Mouse (Mus musculus): Measurements from ENCODE around the gene Cldn6. TPM values are rescaled to one million over a fixed set of nuclear protein-coding genes. Genes with fewer than 3 reads are reported as not detected.

The Cldn6 gene
- polyA plus RNA-seq, 1 experiment from 2014 or later = 0.42 TPM

DNA sequence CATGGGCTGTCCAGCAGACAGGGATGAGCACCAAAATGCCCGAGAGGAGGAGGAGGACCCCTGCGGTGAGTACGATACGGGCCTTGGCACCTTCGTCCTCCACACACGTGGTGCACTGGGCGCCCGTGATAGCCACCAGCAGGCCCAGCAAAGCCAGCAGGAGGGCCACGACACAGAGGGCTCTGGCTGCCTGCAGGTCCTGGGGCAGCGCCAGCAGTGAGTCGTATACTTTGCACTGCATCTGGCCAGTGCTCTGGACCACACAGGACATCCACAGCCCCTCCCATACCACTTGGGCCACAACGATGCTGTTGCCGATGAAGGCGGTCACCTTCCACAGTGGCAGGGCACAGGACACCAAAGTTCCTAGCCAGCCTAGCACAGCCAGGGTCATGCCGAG, 4.2 kb downstream of the Cldn6 start:
- no peak overlapping the region for H3K4me2 ChIP-seq (ENCODE audit: low read length)
- no peaks in the 10 kb centered on the region for H3K36me3 ChIP-seq (ENCODE audit: control insufficient read depth, insufficient read depth, low read length)
- peaks cover 5 to 6% of the 10 kb centered on the region in 2 experiments; a peak in 2 of 4 replicates for H3K4me1 ChIP-seq (ENCODE audit: control insufficient read depth in 2 of 2, insufficient read depth in 2 of 2, low read length in 2 of 2)
- H3K9me3 ChIP-seq (ENCODE audit: control insufficient read depth, low read length) = no peaks in the 10 kb centered on the region
- no peak overlapping the region for H3K4me3 ChIP-seq (ENCODE audit: control insufficient read depth in 1 of 2, insufficient read depth in 1 of 2, low read depth in 1 of 2, low read length in 2 of 2)
- WGBS = 18% methylated on average over 15 of the region's 15 CpGs
- no peak overlapping the region for H3K9ac ChIP-seq (ENCODE audit: low read length)
- H3K27ac ChIP-seq (replicated peaks in 1 of 2; ENCODE audit: control insufficient read depth in 1 of 2, insufficient read depth in 1 of 2, low read depth in 2 of 2, low read length in 2 of 2) = no peak overlapping the region
- H3K27me3 ChIP-seq (ENCODE audit: control insufficient read depth, insufficient read depth, low read length) = peaks cover 72% of the 10 kb centered on the region
- 0 out of 2 replicates have a peak, but pooled peaks have one; percentile 27 for ATAC-seq (ENCODE audit: insufficient number of reproducible peaks, insufficient read depth, low FRiP score, low read depth)

DNA sequence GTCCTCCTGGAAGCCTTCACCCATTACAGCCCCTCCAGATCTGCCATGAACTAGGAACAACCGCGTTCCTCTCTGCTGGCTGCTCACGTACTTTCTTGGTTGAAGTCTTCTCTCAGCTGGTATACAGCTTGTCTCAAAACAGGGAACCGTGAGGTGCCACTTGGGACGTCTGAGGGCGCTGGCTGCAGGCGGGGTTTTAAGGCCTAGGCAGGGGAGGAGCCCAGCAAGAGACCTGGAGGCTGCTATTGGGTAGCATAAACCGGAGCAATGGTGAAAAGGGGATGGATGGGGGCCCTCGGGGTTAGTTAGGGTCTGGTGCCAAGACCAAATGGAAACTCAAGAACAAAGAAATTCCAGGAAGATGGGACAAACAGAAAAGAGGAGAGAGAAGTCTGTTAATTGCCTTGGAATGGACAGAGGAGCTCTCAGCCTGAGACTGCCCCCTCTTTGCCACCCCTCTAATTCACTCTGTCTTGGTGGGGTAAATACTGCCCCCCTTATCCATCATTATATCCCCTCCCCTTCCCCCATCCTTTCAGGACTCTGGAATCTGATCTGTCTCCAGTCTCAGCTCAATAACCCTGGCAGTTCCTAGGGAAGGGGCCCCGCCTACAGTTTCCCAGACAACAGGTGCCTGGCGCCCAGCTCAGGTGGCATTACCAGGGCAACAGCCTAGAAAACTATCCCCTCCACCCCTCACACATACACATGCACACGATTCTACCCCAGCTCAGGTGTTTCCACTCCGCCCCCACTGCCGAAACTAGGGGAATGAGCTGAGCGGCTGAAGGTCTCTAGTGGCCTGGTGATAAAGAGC, 5.0 kb downstream of the Cldn6 start, which contains the start of gene Cldn9:
Gene Cldn9 (minus strand): TSS at position 171 of the 817 bp plus-strand sequence.
- H3K4me2 ChIP-seq (ENCODE audit: low read length) = no peak within 1 kb of the TSS
- WGBS = 26% methylated on average over 15 of the region's 15 CpGs
- peaks cover 63% of the 10 kb centered on the region for H3K27me3 ChIP-seq (ENCODE audit: control insufficient read depth, insufficient read depth, low read length)
- no peak within 1 kb of the TSS for H3K9ac ChIP-seq (ENCODE audit: low read length)
- no peak within 1 kb of the TSS for H3K4me3 ChIP-seq (ENCODE audit: control insufficient read depth in 1 of 2, insufficient read depth in 1 of 2, low read depth in 1 of 2, low read length in 2 of 2)
- no peaks in the 10 kb centered on the region for H3K36me3 ChIP-seq (ENCODE audit: control insufficient read depth, insufficient read depth, low read length)
- H3K9me3 ChIP-seq (ENCODE audit: control insufficient read depth, low read length) = no peaks in the 10 kb centered on the region
- H3K27ac ChIP-seq (replicated peaks in 1 of 2; ENCODE audit: control insufficient read depth in 1 of 2, insufficient read depth in 1 of 2, low read depth in 2 of 2, low read length in 2 of 2) = no peak within 1 kb of the TSS
- no peak for ATAC-seq (ENCODE audit: insufficient number of reproducible peaks, insufficient read depth, low FRiP score, low read depth)
- peaks cover 5 to 6% of the 10 kb centered on the region in 2 experiments; a peak in 2 of 4 replicates for H3K4me1 ChIP-seq (ENCODE audit: control insufficient read depth in 2 of 2, insufficient read depth in 2 of 2, low read length in 2 of 2)

DNA sequence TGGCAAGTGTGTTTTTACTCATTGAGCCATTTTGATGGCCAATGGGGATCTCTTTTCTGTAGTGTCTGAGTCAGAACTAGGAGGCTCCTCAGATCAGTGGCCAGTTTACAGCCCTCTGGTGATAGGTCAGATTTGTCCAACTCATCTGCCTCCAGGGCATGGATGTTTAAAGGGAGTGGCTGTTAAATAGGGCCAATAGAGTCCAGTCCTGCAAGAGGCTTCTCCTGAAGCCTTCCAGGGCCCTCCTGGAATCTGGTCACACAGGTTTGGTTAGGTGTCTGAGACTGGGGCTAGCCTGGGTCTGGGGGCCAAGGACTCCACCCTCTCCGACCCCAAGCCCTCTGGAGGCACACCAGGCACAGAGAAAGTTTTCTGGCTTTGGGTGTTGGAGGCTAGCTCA, 15.4 kb downstream of the Cldn6 start:
- no peaks in the 10 kb centered on the region for H3K9me3 ChIP-seq (ENCODE audit: control insufficient read depth, low read length)
- H3K27me3 ChIP-seq (ENCODE audit: control insufficient read depth, insufficient read depth, low read length) = peaks cover 31% of the 10 kb centered on the region
- peaks cover 2 to 6% of the 10 kb centered on the region in 2 experiments; a peak in 2 of 4 replicates for H3K4me1 ChIP-seq (ENCODE audit: control insufficient read depth in 2 of 2, insufficient read depth in 2 of 2, low read length in 2 of 2)
- no peak overlapping the region for H3K9ac ChIP-seq (ENCODE audit: low read length)
- H3K4me3 ChIP-seq (ENCODE audit: control insufficient read depth in 1 of 2, insufficient read depth in 1 of 2, low read depth in 1 of 2, low read length in 2 of 2) = no peak overlapping the region
- no peak for ATAC-seq (ENCODE audit: insufficient number of reproducible peaks, insufficient read depth, low FRiP score, low read depth)
- no peak overlapping the region for H3K27ac ChIP-seq (replicated peaks in 1 of 2; ENCODE audit: control insufficient read depth in 1 of 2, insufficient read depth in 1 of 2, low read depth in 2 of 2, low read length in 2 of 2)
- no peak overlapping the region for H3K4me2 ChIP-seq (ENCODE audit: low read length)
- WGBS = 75% methylated on average over 1 of the region's 1 CpGs
- no peaks in the 10 kb centered on the region for H3K36me3 ChIP-seq (ENCODE audit: control insufficient read depth, insufficient read depth, low read length)

DNA sequence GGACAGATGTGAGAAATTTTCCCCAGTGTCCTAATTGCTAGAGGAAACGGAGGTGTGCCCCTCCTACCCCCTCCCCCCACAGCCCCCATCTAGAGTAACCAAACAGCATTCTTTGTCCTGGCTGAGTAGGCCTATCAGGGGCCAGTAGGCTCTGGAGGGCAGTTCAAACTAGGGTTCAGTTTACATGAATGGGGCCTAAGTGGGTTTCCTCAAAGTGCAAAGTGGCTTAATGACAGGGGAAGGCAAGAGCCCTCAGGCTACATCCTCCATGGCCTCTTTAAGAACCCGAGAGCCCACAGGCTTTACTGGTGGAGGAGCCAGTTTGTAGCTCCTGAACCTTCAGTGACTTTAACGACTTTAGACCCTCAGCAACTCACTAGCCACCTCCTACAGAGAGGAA, 16.8 kb downstream of the Cldn6 start:
- H3K9ac ChIP-seq (ENCODE audit: low read length) = no peak overlapping the region
- H3K4me2 ChIP-seq (ENCODE audit: low read length) = no peak overlapping the region
- WGBS = 21% methylated on average over 3 of the region's 3 CpGs
- H3K36me3 ChIP-seq (ENCODE audit: control insufficient read depth, insufficient read depth, low read length) = no peaks in the 10 kb centered on the region
- no peaks in the 10 kb centered on the region for H3K9me3 ChIP-seq (ENCODE audit: control insufficient read depth, low read length)
- H3K27me3 ChIP-seq (ENCODE audit: control insufficient read depth, insufficient read depth, low read length) = peaks cover 34% of the 10 kb centered on the region
- no peak overlapping the region for H3K27ac ChIP-seq (replicated peaks in 1 of 2; ENCODE audit: control insufficient read depth in 1 of 2, insufficient read depth in 1 of 2, low read depth in 2 of 2, low read length in 2 of 2)
- peaks cover 2 to 6% of the 10 kb centered on the region in 2 experiments; a peak in 2 of 4 replicates for H3K4me1 ChIP-seq (ENCODE audit: control insufficient read depth in 2 of 2, insufficient read depth in 2 of 2, low read length in 2 of 2)
- ATAC-seq (ENCODE audit: insufficient number of reproducible peaks, insufficient read depth, low FRiP score, low read depth) = no peak
- no peak overlapping the region for H3K4me3 ChIP-seq (ENCODE audit: control insufficient read depth in 1 of 2, insufficient read depth in 1 of 2, low read depth in 1 of 2, low read length in 2 of 2)

DNA sequence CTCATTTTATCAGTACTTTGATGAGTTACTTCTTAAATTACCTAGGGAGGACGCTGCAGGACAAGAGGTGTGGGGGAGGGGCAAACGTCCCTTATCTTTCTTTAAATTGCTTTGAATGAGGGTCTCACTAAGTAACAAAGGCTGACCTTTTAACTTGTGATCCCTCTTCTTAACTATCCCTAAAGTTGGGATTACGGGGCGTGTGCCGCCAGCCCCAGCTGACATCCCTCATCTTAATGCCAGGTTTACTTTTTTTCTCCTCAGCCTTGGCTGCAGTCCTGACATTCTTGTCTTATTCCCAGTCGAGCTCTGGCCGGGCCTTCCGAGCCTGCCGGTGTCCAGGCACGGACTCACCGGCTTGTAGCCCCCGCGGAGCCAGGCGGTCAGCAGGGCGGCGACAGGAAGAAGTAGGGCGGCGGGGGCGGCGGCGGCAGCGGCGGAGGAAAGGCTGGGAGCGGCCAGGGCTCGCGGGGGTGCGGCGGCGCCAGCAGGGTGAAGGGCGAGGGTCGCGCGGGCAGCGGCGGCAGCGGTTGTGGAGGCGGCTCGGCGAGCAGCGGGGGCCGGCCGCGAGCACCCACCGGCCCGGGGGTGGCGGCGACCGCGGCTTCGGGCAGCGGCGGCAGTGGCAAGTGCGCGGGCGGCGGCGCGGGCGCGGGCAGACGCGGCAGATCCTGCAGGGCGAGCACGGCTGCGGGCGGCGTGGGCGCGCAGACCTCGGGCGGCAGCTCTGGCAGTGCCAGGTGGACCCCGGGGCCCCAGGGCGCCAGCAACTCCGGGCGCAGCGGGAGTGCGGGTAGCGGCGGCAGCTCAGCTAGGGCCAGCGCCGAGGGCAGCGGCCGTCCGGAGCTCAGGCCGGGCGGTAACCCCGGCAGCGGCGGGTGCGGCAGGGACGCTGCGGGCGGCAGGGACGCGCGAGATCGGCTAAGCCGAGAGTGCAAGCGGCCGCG, 20.4 kb downstream of the Cldn6 start:
- Histone ChIP-seq H3K36me3 (ENCODE audit: control insufficient read depth, insufficient read depth, low read length) (no peaks in the 10 kb centered on the region), H3K27ac (replicated peaks in 1 of 2; ENCODE audit: control insufficient read depth in 1 of 2, insufficient read depth in 1 of 2, low read depth in 2 of 2, low read length in 2 of 2) (no peak overlapping the region), H3K4me2 (ENCODE audit: low read length) (peak overlapping the region; percentile 100), H3K4me3 (ENCODE audit: control insufficient read depth in 1 of 2, insufficient read depth in 1 of 2, low read depth in 1 of 2, low read length in 2 of 2) (peak overlapping the region; percentile 60 to 67), H3K27me3 (ENCODE audit: control insufficient read depth, insufficient read depth, low read length) (peaks cover 37% of the 10 kb centered on the region), H3K9ac (ENCODE audit: low read length) (peak overlapping the region; percentile 70), H3K4me1 (ENCODE audit: control insufficient read depth in 2 of 2, insufficient read depth in 2 of 2, low read length in 2 of 2) (peaks cover 2 to 6% of the 10 kb centered on the region in 2 experiments; a peak in 2 of 4 replicates), H3K9me3 (ENCODE audit: control insufficient read depth, low read length) (no peaks in the 10 kb centered on the region)
- under 1% methylated on average over 71 of the region's 101 CpGs for WGBS
- ATAC-seq (ENCODE audit: insufficient number of reproducible peaks, insufficient read depth, low FRiP score, low read depth) = peak; percentile 42; the same call in 1 of the 2 replicates

DNA sequence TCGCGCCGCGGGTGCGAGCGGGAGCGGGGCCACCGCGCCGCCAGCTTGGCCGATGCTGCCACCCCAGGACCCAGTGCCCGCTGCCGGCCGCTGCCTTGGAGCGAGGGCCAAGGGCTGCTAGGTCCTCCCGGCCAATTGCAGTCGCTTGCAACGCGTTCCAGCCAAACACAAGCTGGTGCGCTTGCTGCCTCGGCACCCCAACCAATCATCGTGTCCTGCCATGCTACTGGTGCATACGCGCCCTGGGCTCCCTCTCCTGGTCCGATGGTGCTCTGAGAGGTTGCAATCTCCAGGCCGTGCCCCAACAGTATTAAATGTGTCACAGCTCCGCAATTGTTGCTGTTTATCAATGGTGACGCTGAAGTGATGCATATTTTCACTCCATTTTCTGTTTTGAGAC, 21.0 kb downstream of the Cldn6 start:
- 2% methylated on average over 26 of the region's 28 CpGs for WGBS
- H3K4me2 ChIP-seq (ENCODE audit: low read length) = peak overlapping the region; percentile 100
- peak; percentile 93 for ATAC-seq (ENCODE audit: insufficient number of reproducible peaks, insufficient read depth, low FRiP score, low read depth)

DNA sequence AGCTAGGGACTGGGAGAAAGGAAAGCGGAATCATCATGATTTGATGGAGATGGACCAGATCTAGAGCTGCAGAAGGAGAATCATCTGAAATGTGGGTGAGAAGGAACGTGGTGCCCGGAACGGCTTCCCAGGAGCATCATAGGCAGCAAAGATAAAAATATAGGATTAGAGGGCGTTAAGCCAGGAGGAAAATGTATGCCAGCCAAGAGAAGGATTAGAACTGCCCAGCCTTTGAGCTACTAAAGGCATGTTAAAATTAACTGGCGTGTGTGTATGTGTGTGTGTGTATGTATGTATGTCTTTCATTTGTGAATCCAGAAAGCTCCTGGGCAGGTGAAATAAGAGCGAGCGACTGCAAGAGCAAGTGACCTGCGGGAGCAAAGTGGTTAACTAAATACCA, 24.3 kb downstream of the Cldn6 start:
- Histone ChIP-seq H3K9ac (ENCODE audit: low read length) (no peak overlapping the region), H3K27me3 (ENCODE audit: control insufficient read depth, insufficient read depth, low read length) (peaks cover 36% of the 10 kb centered on the region), H3K4me3 (ENCODE audit: control insufficient read depth in 1 of 2, insufficient read depth in 1 of 2, low read depth in 1 of 2, low read length in 2 of 2) (no peak overlapping the region), H3K9me3 (ENCODE audit: control insufficient read depth, low read length) (no peaks in the 10 kb centered on the region), H3K36me3 (ENCODE audit: control insufficient read depth, insufficient read depth, low read length) (no peaks in the 10 kb centered on the region), H3K27ac (replicated peaks in 1 of 2; ENCODE audit: control insufficient read depth in 1 of 2, insufficient read depth in 1 of 2, low read depth in 2 of 2, low read length in 2 of 2) (no peak overlapping the region), H3K4me1 (ENCODE audit: control insufficient read depth in 2 of 2, insufficient read depth in 2 of 2, low read length in 2 of 2) (peaks cover 2 to 6% of the 10 kb centered on the region in 2 experiments; a peak in 2 of 4 replicates), H3K4me2 (ENCODE audit: low read length) (no peak overlapping the region)
- ATAC-seq (ENCODE audit: insufficient number of reproducible peaks, insufficient read depth, low FRiP score, low read depth) = no peak
- 73% methylated on average over 9 of the region's 9 CpGs for WGBS

More for the DNA sequence above, 21.0 kb downstream of the Cldn6 start:
- Histone ChIP-seq H3K9ac (ENCODE audit: low read length) (peak overlapping the region; percentile 70), H3K9me3 (ENCODE audit: control insufficient read depth, low read length) (no peaks in the 10 kb centered on the region), H3K36me3 (ENCODE audit: control insufficient read depth, insufficient read depth, low read length) (no peaks in the 10 kb centered on the region), H3K27ac (replicated peaks in 1 of 2; ENCODE audit: control insufficient read depth in 1 of 2, insufficient read depth in 1 of 2, low read depth in 2 of 2, low read length in 2 of 2) (no peak overlapping the region), H3K27me3 (ENCODE audit: control insufficient read depth, insufficient read depth, low read length) (peaks cover 39% of the 10 kb centered on the region), H3K4me3 (ENCODE audit: control insufficient read depth in 1 of 2, insufficient read depth in 1 of 2, low read depth in 1 of 2, low read length in 2 of 2) (peak overlapping the region; percentile 60 to 67), H3K4me1 (ENCODE audit: control insufficient read depth in 2 of 2, insufficient read depth in 2 of 2, low read length in 2 of 2) (peaks cover 2 to 6% of the 10 kb centered on the region in 2 experiments; a peak in 2 of 4 replicates)
